Mouse (Mus musculus) urinary bladder, postnatal 14 days (tissue): ENCODE results near the gene Sox5.

Experiments used
- DNase-seq: peaks from one replicate; pipeline ENCODE4 v3.0.0; 2021; ENCODE audit warnings: low spot score

Gene Sox5

GRCm38 (mm10) chr6:143943126-143943525 is 838.7 kb downstream of the Sox5 start:
- DNase-seq, result no peak

- no peak for DNase-seq
These were observed 840.4 kb downstream of the Sox5 start for GRCm38 (mm10) chr6:143941291-143941785.

- DNase-seq, result no peak
These were observed 858.6 kb downstream of the Sox5 start for GRCm38 (mm10) chr6:143923146-143923545.

DNA sequence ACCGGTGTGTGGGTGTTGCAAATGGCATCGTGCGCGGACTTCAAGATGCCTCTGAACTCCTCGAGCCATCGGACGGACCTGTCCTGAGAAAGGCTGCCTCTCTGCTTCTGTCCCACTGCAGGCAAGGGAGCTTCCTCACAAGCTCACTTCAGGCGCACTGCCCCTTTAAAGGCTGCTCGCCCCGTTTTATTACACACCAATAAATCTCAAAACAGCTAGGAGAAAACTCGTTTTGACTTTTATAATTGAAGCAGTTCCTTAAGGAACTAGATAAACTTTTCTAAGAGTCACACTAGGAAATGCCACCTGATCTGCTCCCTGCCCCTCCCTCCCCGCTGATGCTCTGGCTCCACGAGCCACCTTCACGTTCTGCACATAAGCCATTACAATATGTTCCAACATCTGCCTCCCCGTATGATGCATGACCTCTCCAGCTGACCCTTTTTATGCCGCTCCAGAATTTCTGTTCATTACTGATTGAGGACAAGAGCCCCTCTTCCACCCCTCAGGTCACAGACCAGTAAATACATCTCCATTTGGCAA is 863.3 kb downstream of the Sox5 start:
- no peak for DNase-seq

DNA sequence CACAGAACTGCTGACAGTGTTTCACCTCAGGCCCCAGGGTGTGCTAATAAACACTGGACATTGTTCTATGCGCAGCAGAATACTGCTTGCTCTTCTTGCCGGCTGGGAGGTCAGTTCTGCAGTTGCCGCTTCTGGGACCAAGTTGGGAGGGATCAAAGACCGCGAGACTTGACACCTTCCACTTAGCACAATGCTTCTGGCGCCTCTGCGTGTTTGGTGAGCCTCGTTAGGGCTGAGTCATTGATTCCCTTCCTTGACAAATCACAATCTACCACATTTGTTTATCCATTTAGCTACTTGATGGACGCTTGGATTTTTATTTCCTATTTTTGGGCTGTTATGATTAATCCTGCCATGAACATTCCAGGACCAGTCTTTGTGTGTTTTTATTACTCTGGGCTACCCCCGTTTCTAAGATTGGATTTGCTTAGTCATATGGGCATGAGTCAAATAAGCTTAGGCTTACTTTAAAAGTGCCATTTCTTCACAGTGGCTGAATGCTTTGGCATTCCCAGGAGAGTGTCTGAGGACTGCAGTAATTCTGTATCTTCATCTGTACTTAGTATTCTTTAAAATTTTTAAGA is 865.5 kb downstream of the Sox5 start:
- no peak for DNase-seq

DNA sequence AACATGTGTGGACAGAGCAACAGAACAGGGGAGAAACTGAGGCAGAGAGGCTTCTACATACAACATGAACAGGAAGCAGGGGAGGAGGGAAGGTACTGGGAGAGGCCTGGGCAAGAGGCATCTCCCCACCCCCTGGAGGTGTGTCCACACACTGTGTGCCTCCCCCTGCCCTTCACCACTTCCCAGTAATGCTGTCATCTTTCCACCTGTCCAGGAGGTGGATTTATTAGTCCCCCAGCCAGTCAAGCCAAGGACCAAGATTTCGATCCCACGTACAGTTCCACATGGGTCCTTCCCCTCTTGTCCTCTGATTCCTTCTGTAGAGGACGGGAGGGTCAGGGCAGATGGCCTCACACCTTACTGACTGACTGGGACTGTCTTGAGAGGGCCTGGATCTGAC is 866.1 kb downstream of the Sox5 start:
- DNase-seq, result no peak

DNA sequence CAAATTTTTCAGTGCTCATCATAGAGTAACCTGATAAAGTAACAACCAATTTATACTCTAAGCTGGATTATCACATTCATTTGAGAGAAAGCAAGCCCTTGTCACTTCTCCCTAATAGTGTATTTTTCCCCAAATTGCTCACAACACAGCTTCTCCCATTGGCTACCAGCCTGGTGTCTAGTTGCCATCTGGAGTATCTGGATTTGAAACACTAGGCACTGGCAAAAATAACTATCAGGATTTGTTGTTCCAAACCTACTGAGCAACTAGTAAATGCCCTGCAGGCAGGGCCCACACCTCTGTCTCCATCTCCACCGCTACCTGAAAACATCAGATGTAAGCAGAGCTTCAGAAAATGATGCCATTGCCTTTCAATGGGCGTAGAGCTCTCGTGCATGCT is 869.5 kb downstream of the Sox5 start:
- no peak for DNase-seq

GRCm38 (mm10) chr6:143904693-143905031 is 877.1 kb downstream of the Sox5 start:
- no peak for DNase-seq

GRCm38 (mm10) chr6:143903981-143904692 is 877.6 kb downstream of the Sox5 start:
- DNase-seq, result no peak

GRCm38 (mm10) chr6:143900871-143901270 is 880.9 kb downstream of the Sox5 start:
- no peak for DNase-seq

DNA sequence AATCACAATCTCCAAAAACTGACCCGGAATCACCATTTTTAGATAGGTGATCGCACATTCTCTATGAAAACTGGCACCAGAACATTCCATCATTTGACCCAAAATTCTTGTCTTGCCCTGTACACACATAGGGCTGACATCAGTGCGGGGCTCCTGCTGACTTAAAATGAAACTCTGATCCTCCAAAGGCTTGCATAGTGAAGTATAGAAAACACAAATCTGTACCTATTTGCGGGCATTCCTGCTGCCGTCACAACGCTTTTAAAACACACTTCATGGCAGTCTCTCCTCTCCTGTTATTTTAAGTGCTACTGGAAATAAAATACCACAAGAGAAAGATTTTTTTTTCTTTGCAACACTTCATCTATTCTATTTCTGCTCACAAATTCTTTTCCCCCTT is 886.7 kb downstream of the Sox5 start:
- DNase-seq, result no peak

DNA sequence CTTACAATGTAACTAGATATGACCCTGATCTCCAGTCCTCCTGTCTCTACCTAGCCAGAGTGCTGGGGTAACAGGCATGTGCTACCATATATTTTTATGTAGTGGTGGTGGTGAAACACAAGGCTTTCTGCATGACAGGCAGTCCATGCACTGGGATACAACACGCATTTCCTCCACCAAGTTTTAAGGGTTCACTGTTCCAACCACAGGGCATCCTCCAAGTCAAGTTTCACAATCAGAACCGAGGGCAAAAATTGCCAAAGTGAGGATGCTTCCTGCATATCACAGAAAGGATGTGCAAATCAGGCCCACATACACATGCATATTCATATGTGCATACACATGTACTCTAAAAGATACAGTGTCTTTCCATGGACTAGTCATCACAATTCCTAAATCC is 888.9 kb downstream of the Sox5 start:
- DNase-seq, result no peak

DNA sequence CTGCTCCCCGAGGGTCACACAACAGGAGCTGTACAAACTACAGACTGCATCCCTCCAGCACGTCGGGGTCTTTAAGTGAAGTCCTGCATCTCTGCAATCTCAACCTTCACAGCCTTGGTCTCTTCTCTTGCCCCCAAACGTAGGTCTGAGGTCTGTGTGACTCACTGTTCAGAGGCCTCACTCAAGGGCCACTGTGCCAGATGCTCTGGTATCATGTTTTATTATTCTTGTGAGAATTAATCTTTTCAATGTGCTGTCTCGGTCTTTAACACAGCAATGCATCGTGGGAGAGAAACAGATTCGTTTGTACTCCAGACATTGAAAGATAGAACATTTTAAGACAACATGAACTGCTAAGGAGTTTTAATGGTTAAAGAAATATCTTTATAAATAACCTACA is 893.2 kb downstream of the Sox5 start:
- DNase-seq, result no peak

DNA sequence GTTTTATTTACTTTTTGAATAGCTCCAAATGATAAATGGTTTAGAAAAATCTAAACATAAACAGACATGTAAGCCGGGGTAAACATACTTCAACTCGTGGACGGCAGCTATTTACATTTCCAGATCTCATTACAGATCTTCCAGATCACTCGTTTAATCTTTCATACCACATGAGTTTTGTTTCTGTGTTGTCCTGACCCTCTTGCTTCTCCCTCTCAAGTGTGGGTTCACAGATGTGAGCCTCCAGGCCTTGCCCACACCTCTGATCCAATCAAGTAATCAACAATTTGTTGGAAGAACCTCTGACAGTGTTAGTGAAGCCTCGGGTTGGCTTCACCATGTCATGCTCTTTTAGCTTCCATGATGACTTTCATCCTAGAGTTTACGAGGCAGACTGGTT is 903.3 kb downstream of the Sox5 start:
- DNase-seq, result no peak

DNA sequence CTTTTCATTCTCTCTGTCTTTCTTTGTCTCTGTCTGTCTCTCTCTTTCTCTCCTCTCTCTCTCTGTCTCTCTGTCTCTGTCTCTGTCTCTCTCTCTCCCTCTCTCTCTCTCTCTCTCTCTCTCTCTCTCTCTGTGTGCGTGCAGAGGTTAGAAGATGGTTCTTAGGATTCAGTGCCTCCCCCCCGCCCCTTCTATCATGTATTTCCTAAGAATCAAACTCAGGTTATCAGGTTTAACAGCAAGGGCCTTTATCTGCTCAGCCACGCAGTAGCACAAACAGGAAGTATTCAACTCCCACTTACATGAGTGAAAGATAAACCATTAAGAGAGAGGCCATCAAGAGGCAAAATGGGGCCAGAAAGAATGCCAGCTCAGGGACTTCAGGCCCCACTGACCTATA is 913.0 kb downstream of the Sox5 start:
- DNase-seq, result no peak

DNA sequence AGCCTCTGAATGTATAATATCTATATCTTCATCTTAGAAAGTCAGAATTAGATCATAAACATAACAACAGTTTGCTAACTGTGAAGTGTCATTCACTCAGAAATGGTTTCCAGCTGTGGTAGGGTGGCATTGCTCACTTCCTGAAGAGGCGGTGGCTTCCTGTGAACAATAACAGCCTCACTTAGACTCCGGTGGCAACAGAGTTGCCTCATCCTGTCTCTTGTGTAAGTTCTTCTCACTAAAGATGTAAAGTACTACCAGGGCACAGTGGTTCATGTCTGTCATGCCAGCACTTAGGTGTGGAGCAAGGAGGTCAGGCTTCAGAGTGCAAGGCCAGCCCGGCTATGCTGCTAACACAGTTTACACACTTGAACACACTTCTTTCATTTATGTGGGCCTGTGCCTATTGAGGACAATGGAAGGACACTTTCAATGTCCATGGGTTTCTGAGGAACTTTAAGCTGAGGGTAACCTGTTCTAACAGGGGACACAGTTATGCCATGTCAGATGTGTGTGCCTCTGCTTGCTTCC is 913.6 kb downstream of the Sox5 start:
- no peak for DNase-seq

DNA sequence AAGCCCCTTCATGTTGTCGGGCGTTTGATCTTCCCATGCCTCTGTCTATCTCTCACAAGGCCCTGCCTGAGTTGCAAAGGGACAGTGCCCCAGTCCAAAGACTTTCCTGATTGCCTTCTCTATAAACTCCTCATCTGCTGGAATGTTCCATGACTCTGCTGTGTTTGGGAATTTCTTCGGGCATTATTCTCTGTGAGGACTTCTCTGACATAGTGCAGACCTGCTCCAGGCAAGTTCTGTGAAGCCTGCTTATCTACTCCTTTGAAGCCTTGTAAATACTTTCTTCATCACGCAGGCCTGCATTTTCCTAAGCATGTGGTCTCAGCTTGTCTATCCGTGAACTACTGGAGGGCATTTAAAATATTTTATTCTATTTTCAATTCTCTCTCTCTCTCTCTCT is 914.7 kb downstream of the Sox5 start:
- DNase-seq, result no peak

GRCm38 (mm10) chr6:143866566-143866965 is 915.2 kb downstream of the Sox5 start:
- DNase-seq, result no peak

- no peak for DNase-seq
These were observed 919.1 kb downstream of the Sox5 start for GRCm38 (mm10) chr6:143862611-143863110.

GRCm38 (mm10) chr6:143860036-143860435 is 921.7 kb downstream of the Sox5 start:
- no peak for DNase-seq

GRCm38 (mm10) chr6:143859535-143859934 is 922.2 kb downstream of the Sox5 start:
- DNase-seq, result no peak

DNA sequence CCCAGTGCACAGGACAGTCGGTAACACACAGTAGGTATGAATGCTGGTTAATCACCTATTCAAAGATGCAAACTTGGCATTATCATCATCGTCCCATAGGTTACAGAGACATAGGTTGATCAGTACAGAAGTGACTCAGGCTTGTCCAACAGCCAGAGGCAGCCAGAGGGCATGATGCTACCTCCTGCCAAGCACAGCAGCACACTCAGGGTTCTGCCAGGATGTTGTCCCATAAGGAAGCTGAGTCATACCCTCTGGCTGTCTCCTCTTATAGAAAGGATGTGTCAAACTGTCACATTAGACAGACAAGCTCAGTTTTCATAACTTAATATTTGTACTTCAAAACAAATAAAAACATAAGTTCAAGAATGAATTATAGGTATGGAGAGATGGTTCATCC is 923.2 kb downstream of the Sox5 start:
- no peak for DNase-seq

DNA sequence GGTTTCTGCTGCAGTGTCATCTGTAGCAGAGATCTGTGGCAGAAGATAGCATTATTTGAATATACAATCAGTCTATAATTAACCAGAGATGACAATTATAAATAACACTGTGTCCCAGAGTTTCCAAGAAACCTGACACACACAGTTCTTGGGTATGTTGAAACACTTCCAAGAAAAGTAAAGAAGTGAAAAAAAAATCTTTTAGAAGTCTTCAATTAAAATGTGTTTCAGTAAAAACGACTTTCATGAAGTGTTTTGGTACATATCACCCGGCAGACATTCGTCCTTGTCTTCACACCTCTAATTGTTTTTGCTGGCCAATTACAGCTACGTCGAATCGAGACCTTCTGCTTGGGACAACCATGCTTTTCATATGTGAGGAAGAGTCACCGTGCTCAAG is 924.4 kb downstream of the Sox5 start:
- DNase-seq, result no peak
